Mouse (Mus musculus): ENCODE results near the gene H2-DMb1. TPM values are rescaled to one million over a fixed set of nuclear protein-coding genes. Genes with fewer than 3 reads are reported as not detected.

The H2-DMb1 gene
- polyA plus RNA-seq, 2 experiments = 0.79 to 1.2 TPM

- DNase-seq (ENCODE audit: low read depth in 3 of 3, low spot score in 3 of 3) (peak in 2 of 3 experiments; percentile 48 to 55), ATAC-seq (ENCODE audit: insufficient read depth) (no peak)
- H3K9ac ChIP-seq (replicated peaks) = 0 out of 2 replicates have a peak within 1 kb of the TSS, but pooled peaks have one; percentile 18
- peaks cover 34% of the 10 kb centered on the region for H3K27me3 ChIP-seq (ENCODE audit: control insufficient read depth, insufficient read depth, low read length)
- WGBS (ENCODE audit: insufficient replicate concordance) = 3% methylated on average over 41 of the region's 41 CpGs
- peak within 1 kb of the TSS; percentile 60 for H3K4me2 ChIP-seq (ENCODE audit: low read depth)
- no peaks in the 10 kb centered on the region for H3K4me1 ChIP-seq (replicated peaks; ENCODE audit: control insufficient read depth in 2 of 2, insufficient read depth in 2 of 2, low read length in 1 of 2)
- H3K4me3 ChIP-seq (ENCODE audit: insufficient read depth in 1 of 2, low read depth in 2 of 2, low read length in 2 of 2) = peak within 1 kb of the TSS; percentile 28 to 52
- no peaks in the 10 kb centered on the region for H3K36me3 ChIP-seq (replicated peaks; ENCODE audit: control insufficient read depth, insufficient read depth, low read depth)
- H3K9me3 ChIP-seq (ENCODE audit: control insufficient read depth, low read length) = no peaks in the 10 kb centered on the region
- H3K27ac ChIP-seq = no peak within 1 kb of the TSS
- TF ChIP-seq CTCF (IDR thresholded peaks at IDR 0.05; ENCODE audit: low read depth) (no peak), EP300 (IDR thresholded peaks at IDR 0.05; ENCODE audit: low read depth) (no peak)
These were observed 44.3 kb downstream of the H2-DMb1 start, which contains the start of gene Psmb8 for GRCm38 (mm10) chr17:34196941-34197894. Gene Psmb8, plus strand, starts transcription at chr17:34197721.

GRCm38 (mm10) chr17:34197904-34198520 lies 45.1 kb downstream of the H2-DMb1 start:
- Histone ChIP-seq H3K4me2 (ENCODE audit: low read depth) (peak overlapping the region; percentile 60), H3K4me3 (ENCODE audit: insufficient read depth in 1 of 2, low read depth in 2 of 2, low read length in 2 of 2) (peak overlapping the region; percentile 28 to 52), H3K9ac (replicated peaks) (0 out of 2 replicates have a peak overlapping the region, but pooled peaks have one; percentile 18), H3K9me3 (ENCODE audit: control insufficient read depth, low read length) (no peaks in the 10 kb centered on the region), H3K36me3 (replicated peaks; ENCODE audit: control insufficient read depth, insufficient read depth, low read depth) (no peaks in the 10 kb centered on the region), H3K27ac (no peak overlapping the region), H3K27me3 (ENCODE audit: control insufficient read depth, insufficient read depth, low read length) (peaks cover 34% of the 10 kb centered on the region), H3K4me1 (replicated peaks; ENCODE audit: control insufficient read depth in 2 of 2, insufficient read depth in 2 of 2, low read length in 1 of 2) (no peaks in the 10 kb centered on the region)
- DNase-seq (ENCODE audit: low read depth in 3 of 3, low spot score in 3 of 3) = no peak
- WGBS (ENCODE audit: insufficient replicate concordance) = 1% methylated on average over 32 of the region's 32 CpGs
- TF ChIP-seq CTCF (IDR thresholded peaks at IDR 0.05; ENCODE audit: low read depth) (no peak), EP300 (IDR thresholded peaks at IDR 0.05; ENCODE audit: low read depth) (no peak)
- no peak for ATAC-seq (ENCODE audit: insufficient read depth)

GRCm38 (mm10) chr17:34198521-34198912 lies 45.6 kb downstream of the H2-DMb1 start:
- H3K4me1 ChIP-seq (replicated peaks; ENCODE audit: control insufficient read depth in 2 of 2, insufficient read depth in 2 of 2, low read length in 1 of 2) = no peaks in the 10 kb centered on the region
- H3K4me3 ChIP-seq (ENCODE audit: insufficient read depth in 1 of 2, low read depth in 2 of 2, low read length in 2 of 2) = peak overlapping the region; percentile 28 to 52
- no peaks in the 10 kb centered on the region for H3K9me3 ChIP-seq (ENCODE audit: control insufficient read depth, low read length)
- ATAC-seq (ENCODE audit: insufficient read depth) (no peak), DNase-seq (ENCODE audit: low read depth in 3 of 3, low spot score in 3 of 3) (no peak)
- no peaks in the 10 kb centered on the region for H3K36me3 ChIP-seq (replicated peaks; ENCODE audit: control insufficient read depth, insufficient read depth, low read depth)
- no peak overlapping the region for H3K27ac ChIP-seq
- 0 out of 2 replicates have a peak overlapping the region, but pooled peaks have one; percentile 18 for H3K9ac ChIP-seq (replicated peaks)
- 10% methylated on average over 11 of the region's 11 CpGs for WGBS (ENCODE audit: insufficient replicate concordance)
- peak overlapping the region; percentile 60 for H3K4me2 ChIP-seq (ENCODE audit: low read depth)
- H3K27me3 ChIP-seq (ENCODE audit: control insufficient read depth, insufficient read depth, low read length) = peaks cover 32% of the 10 kb centered on the region
- TF ChIP-seq EP300 (IDR thresholded peaks at IDR 0.05; ENCODE audit: low read depth) = no peak
- no peak for TF ChIP-seq CTCF (IDR thresholded peaks at IDR 0.05; ENCODE audit: low read depth)

GRCm38 (mm10) chr17:34199050-34199619 lies 46.3 kb downstream of the H2-DMb1 start:
- Histone ChIP-seq H3K9me3 (ENCODE audit: control insufficient read depth, low read length) (no peaks in the 10 kb centered on the region), H3K4me1 (replicated peaks; ENCODE audit: control insufficient read depth in 2 of 2, insufficient read depth in 2 of 2, low read length in 1 of 2) (no peaks in the 10 kb centered on the region), H3K36me3 (replicated peaks; ENCODE audit: control insufficient read depth, insufficient read depth, low read depth) (no peaks in the 10 kb centered on the region), H3K27ac (no peak overlapping the region), H3K4me2 (ENCODE audit: low read depth) (peak overlapping the region; percentile 60), H3K9ac (replicated peaks) (no peak overlapping the region), H3K27me3 (ENCODE audit: control insufficient read depth, insufficient read depth, low read length) (peaks cover 31% of the 10 kb centered on the region), H3K4me3 (ENCODE audit: insufficient read depth in 1 of 2, low read depth in 2 of 2, low read length in 2 of 2) (no peak overlapping the region)
- TF ChIP-seq EP300 (IDR thresholded peaks at IDR 0.05; ENCODE audit: low read depth) = no peak
- TF ChIP-seq CTCF (IDR thresholded peaks at IDR 0.05; ENCODE audit: low read depth) = no peak
- DNase-seq (ENCODE audit: low read depth in 3 of 3, low spot score in 3 of 3) = no peak
- ATAC-seq (ENCODE audit: insufficient read depth) = no peak
- WGBS (ENCODE audit: insufficient replicate concordance) = 64% methylated on average over 12 of the region's 12 CpGs

Data from liver, embryonic 14.5 days (tissue).